Mouse (Mus musculus): Measurements from ENCODE around the gene Pcdh9.

Pcdh9 gene

DNA sequence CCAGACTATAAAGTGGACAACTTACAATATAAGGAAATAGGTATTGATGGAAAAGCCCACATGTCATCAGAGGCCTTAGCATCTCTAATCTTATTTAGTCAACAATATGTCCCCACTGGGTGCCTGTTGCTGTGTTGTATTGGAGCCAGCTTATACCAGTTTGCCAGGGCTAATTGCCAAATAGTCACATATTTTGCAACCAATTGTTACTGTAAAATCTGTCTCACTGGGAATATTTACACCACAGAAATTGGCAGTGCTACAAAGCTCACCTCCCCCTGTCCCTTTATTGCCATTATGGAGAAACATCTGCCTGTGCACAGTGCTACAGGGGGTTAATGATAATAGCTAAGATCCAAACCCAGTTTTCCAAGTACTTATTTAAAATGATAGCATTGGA, 721.3 kb downstream of the Pcdh9 start:
- DNase-seq (ENCODE audit: low spot score) = no peak

DNA sequence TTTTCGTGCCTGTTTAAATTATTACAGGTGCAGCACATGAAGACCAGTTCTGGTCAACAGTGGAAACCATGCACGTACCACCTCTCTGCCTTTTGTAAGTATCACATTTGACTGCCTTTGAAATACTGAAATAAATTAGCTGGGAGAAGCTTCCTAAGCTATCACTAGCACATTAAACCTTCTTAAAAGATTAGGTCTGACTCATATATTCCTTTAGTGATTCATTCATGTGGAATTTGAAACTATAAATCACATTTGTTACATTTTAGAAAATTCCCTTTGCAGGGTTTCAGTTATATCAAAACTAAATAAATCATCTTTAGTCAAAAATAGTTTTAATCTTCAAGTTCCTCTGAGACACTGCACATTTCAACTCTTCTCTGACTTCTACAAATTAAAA, 722.1 kb downstream of the Pcdh9 start:
- DNase-seq (ENCODE audit: low spot score) = no peak

DNA sequence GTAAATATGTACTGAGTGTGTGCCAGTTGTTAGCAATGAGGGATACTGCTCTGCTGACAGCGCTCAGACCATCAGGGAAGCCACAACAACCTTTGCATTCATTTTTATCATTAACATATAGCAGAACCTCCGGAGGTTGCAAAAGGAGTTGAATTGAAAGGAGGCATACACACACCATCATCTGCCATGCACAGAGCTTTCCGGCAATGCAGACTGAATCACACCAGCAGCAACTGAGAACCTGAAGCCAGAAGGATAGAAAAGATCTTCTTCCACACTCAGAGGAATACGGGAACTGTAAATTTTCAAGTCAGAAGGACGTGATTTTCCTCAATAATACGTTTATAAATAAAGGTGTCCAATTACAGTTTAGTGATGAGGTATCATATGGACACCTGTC, 747.1 kb downstream of the Pcdh9 start:
- DNase-seq (ENCODE audit: low spot score) = no peak

DNA sequence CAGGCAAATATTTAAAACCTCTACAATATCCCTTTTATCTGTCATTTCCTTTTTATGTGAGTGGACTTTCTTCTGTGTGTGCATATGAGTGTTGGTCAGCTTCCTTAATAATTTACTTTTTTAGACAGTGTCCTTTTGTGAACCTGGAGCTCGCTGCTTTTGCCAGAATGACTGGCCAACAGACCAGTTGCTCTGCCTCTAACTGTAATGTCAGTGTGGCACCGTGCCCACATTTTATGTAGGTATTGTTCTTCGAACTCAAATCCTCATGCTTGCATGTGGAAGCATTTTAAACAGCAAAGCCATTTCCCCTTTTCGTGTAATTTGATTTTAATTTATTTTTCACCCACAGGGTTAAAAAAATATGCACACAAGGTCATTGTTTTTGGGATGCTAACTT, 748.4 kb downstream of the Pcdh9 start:
- no peak for DNase-seq (ENCODE audit: low spot score)

- no peak for DNase-seq (ENCODE audit: low spot score)
Observed at GRCm38 (mm10) chr14:93126993-93127392, 763.5 kb downstream of the Pcdh9 start.

- no peak for DNase-seq (ENCODE audit: low spot score)
Observed at GRCm38 (mm10) chr14:93102755-93103154, 787.7 kb downstream of the Pcdh9 start.

GRCm38 (mm10) chr14:93095081-93095480, 795.4 kb downstream of the Pcdh9 start:
- no peak for DNase-seq (ENCODE audit: low spot score)

- no peak for DNase-seq (ENCODE audit: low spot score)
Observed at GRCm38 (mm10) chr14:93092806-93093205, 797.7 kb downstream of the Pcdh9 start.

DNA sequence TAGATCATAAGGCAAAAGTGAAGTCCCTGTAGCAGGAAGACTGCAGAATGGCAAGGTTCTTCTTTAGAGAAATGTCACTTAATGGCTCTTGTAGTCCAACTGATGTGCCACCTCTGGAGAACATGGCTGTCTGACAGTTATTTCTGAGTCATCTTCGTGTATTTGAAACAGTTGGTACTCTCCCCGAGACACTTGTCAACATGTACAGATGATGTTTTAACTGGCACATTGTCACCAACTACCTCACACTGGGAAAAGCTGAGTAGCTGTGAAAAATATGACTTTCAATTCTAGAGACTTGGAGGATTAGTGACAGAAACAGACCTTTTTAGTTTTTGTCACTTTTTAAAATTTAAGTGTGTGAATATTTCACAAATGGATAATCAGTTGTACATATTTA, 804.8 kb downstream of the Pcdh9 start:
- no peak for DNase-seq (ENCODE audit: low spot score)

GRCm38 (mm10) chr14:93083140-93083539, 807.3 kb downstream of the Pcdh9 start:
- DNase-seq (ENCODE audit: low spot score) = no peak

DNA sequence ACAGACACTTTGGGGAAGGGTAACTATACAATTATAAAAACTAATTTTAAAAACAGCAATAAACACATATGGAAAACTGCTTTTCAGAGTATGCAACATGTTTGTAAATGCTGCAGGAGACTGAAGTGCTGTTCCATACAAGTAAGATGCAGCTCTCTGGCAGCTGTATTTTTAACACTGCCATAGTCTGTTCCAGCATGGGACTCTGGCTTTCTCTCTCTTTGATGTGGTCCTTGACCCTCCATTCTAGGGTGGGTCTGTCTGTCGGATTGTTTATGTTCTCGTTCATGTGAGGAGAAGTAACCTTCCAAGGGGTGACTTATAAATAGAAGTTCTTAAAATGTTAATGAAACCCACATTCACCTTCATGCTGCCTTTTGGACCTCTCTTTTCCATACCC, 809.6 kb downstream of the Pcdh9 start:
- DNase-seq (ENCODE audit: low spot score) = no peak

- DNase-seq (ENCODE audit: low spot score) = no peak
Observed at GRCm38 (mm10) chr14:93075761-93076160, 814.7 kb downstream of the Pcdh9 start.

DNA sequence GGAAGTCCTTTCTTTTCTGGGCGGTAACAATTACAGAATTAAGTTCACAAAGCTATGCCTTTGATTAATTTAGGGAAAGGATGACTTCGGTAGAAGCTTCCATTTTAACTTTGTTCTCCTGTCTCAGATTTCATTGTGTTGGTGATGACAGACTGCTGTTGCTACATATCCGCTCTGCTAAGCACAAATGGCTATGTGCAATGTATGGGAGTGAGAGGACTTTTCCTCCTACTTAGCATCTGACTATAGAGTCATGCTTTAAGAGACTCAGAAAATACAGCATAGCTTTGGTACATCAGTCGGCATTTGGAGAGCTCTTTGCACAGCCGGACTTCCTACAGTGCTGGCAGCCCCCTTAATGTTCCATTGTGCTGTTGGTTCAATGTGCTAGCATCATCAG, 818.1 kb downstream of the Pcdh9 start:
- DNase-seq (ENCODE audit: low spot score) = no peak

- DNase-seq (ENCODE audit: low spot score) = no peak
Observed at GRCm38 (mm10) chr14:93070140-93070539, 820.3 kb downstream of the Pcdh9 start.

DNA sequence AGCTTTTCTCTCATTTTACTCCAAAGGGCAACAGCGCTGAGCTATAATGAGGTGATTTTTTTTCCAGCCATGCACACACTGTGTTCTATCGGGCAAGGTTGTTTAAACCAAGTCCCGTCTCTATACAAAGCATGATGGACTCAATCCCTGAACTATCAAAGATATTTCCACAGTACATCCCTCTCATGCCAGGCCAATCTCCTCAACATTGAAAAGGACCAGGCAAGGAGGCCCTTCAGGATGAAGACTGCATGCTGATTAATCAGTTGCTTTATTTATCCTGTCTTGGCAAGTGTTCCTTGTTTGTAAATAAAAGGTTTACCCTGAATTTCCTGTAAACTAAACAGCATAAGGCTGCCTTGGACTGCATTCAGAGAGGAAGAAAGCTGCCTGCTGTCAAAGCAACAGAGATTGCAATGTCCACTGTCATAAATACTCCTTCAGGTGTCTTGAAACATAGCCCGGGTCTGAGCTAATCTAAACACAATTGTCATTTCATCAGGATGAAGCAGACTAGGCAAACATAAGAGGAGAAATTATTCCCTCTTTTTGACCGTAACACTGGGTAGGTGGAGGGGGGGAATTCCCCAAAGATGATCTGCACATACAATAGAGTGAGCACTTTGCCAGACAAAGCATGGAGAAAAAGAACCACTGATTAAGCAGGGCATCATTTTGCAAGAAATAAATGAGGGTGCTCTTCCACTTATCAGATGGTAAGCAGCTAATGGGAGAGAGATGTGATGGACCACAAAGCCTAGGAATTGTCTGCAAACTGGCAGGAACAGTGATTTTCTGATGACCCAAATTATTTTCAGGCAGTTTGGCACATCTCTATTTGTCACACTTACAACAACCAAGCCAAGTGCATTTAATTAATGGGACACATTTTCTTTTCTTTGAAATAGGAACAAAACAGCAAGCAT, 822.8 kb downstream of the Pcdh9 start:
- DNase-seq (ENCODE audit: low spot score) = no peak

DNA sequence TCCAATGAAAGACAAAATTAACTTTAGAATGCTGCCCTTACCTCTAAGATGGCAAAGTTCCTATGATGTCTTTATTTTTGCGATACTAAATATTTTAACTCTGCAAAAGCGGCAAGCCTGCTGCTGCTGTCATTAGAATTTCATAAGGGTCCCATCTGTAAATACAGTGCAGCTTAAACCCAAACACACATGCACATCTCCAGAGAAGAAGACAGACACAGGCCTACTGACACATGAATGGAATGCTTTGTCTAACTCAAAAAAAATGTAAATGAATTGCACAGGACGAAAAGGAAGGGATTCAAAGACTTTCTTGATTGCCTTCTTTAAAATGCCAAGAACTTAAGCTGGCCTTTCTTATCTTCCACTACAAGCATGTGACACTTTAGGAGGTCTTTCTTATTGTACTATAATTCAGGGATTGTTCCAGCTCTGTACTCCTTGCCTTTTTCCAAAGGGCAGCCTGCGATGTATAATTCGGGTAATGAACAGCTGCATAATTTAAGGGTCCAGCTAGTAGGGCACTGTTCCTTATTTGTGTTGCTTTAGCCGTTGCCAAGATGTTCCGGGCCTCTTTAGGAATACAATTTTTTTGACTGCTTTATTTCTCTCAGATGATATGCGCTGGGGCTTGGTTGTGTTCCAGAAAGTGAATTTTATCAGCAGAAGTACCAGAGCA, 823.6 kb downstream of the Pcdh9 start:
- no peak for DNase-seq (ENCODE audit: low spot score)

GRCm38 (mm10) chr14:93061824-93062620, 828.5 kb downstream of the Pcdh9 start:
- DNase-seq (ENCODE audit: low spot score) = no peak

DNA sequence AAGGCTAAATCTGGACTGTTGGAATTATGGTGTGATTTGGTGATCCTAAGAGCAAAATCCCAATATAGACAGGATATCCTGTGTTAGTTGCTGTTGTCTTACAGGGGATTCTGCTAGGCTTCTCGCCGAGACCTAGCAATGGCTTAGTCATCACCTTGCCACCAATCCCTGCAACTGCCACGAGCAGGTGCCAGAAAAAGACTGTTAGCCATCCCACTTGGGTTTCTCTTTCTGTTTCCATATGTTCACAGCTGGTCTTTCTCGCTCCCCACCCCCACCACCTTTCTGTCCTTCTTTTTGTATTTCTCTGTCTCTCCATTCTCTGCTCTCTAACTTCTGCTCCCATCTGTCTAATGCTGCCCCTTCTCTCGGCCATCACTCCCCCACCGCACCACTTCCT, 831.7 kb downstream of the Pcdh9 start:
- DNase-seq (ENCODE audit: low spot score) = no peak

DNA sequence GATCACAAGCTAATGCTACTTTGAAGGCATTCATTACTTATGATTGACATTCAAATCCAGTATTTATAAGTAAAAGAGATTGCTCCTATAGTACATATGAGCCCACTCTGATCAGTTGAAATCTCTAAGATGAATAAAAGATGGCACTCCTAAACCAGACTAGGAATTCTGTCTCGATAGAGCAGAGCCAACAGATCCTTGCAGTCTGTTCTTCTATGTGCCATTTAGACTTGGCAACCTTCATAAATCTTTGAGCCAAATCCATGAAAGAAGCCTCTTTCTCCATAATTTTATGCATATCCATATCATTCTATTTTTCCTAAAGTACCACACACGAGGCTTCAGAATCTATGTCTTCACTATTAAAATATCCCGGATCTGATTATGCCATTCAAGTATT, 834.5 kb downstream of the Pcdh9 start:
- no peak for DNase-seq (ENCODE audit: low spot score)

GRCm38 (mm10) chr14:93040591-93040990, 849.9 kb downstream of the Pcdh9 start:
- no peak for DNase-seq (ENCODE audit: low spot score)

DNA sequence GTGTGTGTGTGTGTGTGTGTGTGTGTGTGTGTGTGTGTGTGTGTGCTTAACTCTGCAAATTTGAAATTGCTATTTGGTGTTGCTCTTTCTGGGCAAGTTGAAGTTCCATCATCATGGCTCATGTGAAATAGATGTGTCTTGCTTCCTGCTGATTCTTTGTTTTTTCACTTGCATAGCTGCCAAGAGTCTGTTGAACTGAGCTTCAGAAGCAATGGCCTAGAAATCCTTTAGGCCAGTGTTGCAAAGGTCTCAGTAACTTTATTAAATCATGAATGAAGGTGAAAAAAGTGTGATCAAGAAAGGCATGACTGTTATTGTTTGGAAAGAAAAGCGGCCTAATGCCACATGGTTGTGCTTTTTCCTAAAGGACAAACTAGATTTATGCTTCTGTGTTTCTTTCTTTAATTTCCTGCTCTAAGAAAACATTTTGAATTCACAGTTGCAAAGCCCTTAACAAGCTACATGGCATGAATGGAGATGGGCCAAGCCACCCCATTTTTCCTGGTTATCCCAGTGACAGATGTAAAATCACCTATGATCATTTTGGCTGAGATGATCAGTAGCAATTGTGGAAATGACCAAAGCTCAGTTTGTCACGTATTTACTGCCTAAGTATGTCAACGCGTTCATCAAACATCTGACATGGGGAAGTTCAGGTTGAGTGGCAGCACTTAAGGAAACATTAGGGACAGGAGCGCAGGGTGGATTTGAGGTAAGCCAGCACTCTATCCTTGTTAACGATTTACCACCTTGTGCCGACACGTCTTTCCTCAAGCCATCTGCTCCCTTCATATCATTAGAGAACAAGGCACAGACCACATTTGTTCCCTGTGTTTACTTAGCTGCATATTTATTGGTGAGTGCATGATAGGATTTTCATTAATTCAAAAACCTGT, 850.9 kb downstream of the Pcdh9 start:
- DNase-seq (ENCODE audit: low spot score) = no peak
